Mouse (Mus musculus): ENCODE measurements around the gene Gm4216.
"Not testable (repeated sequence)": the region's sequence is repeated elsewhere in the genome, so short reads cannot be mapped to it uniquely, and the experiment has no call there.

The Gm4216 gene

DNA sequence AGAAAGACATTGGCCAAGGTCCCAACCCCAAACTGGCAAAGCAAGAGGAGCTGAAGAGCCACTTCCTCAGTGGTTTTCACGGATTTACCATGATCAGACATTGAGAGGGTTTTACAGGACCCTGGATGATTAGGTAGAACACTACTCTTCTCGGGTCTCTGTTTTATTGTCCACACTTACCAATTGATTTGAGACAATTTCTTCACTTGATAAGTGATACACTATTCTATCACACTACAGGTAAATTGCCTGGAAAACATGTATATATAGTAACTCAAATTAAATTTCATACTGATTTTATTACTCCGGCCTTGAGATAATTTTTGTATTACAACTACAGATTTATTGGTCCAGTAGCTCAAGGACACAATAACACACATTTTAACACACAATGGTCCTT lies at the start of gene Gm4216:
TSS of gene Gm4216 (minus strand) at position 101 of the 400 bp plus-strand sequence.
- not testable (repeated sequence) for DNase-seq (ENCODE audit: low spot score in 2 of 2)

DNA sequence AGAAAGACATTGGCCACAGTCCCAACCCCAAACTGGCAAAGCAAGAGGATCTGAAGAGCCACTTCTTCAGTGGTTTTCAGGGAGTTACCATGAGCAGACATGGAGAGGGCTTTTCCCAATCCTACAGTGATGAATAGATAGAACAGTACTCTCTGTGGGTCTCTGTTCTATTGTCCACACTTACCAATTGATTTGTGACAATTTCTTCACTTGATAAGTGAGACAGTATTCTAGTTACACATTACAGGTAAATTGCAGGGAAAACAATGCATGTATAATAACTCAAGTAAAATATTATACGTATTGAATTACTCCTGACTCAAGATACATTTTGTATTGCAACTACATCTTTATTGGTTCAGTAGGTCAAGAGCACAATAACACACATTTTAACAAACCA lies 47.6 kb upstream of the Gm4216 start, which contains the start of gene Gm8720:
TSS of gene Gm8720 (minus strand) at position 101 of the 400 bp plus-strand sequence.
- not testable (repeated sequence) for DNase-seq (ENCODE audit: low spot score in 2 of 2)

DNA sequence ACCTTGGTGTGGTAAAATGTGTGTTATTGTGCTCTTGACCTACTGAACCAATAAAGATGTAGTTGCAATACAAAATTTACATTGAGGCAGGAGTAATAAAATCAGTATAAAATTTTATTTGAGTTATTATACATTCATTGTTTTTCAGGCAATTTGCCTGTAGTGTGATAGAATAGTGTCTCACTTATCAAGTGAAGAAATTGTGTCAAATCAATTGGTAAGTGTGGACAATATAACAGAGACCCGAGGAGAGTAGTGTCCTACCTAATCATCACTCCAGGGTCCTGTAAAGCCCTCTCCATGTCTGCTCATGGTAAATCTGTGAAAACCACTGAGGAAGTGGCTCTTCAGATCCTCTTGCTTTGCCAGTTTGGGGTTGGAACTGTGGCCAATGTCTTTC lies 35.5 kb upstream of the Gm4216 start, which contains the start of gene Vmn1r163:
TSS of gene Vmn1r163 (plus strand) at position 301 of the 400 bp plus-strand sequence.
- not testable (repeated sequence) for DNase-seq (ENCODE audit: low spot score in 2 of 2)

DNA sequence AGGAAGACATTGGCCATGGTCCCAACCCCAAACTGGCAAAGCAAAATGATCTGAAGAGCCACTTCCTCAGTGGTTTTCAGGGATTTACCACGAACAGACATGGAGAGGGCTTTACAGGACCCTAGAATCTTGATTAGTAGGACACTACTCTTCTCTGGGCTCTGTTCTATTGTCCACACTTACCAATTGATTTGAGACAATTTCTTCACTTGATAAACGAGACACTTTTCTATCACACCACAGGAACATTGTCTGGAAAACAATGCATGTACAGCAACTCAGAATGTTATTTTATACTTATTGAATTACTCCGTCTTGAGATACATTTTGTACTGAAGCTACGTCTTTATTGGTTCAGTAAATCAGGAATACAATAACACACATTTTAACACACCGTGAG lies 35.1 kb downstream of the Gm4216 start, which contains the start of gene Gm4214:
TSS of gene Gm4214 (minus strand) at position 101 of the 400 bp plus-strand sequence.
- not testable (repeated sequence) for DNase-seq (ENCODE audit: low spot score in 2 of 2)
